Comparison of ENCODE assay signal across 27 mouse cellular contexts in the genomic region with DNA sequence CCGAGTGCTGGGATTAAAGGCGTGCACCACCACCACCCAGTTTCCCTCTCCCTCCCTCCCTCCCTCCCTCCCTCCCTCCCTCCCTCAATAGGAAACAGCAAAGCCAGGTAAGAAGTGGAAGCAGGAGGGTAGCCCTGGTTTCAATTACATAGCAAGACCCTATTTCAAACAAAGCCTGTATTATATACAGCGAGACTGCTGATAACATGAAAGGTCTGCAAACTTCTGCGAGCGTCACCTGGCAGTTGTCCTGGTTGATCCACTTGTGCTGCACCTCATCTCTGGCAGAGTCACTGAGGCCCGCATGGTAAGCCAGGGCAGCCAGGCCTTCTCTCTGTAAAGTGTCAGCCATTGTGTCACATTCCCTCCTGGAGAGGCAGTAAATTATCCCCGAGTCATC. TPM values are rescaled to one million over a fixed set of nuclear protein-coding genes. Genes with fewer than 3 reads are reported as not detected.
DNase-seq lines count a peak whose midpoint lies in the region; ATAC-seq and TF ChIP-seq lines count a peak whose summit lies in the region.
"Had no signal": no experiment of that assay in that cellular context is flagged by ENCODE, and none has a peak within 500 bp of the region (broad histone marks: within the 10 kb centered on the region; RNA-seq: fewer than 3 reads in every experiment).

No protein-coding gene starts in this region.

- TF ChIP-seq CTCF in stomach, postnatal 0 days (IDR thresholded peaks at IDR 0.05; ENCODE audit: low read depth), result no peak
- TF ChIP-seq CTCF in kidney, adult 2 months (conservative IDR thresholded peaks at IDR 0.05; ENCODE audit: insufficient read depth, insufficient read length, low read depth, low read length), result no peak

- ATAC-seq in heart, embryonic 11.5 days (replicated peaks; ENCODE audit: insufficient number of reproducible peaks, low FRiP score, low TSS enrichment), result no peak
- ATAC-seq in stomach, embryonic 15.5 days (ENCODE audit: insufficient read depth, low FRiP score, low read depth), result peak; percentile 22; the same call in 1 of the 2 replicates
- no peak for ATAC-seq in stomach, postnatal 0 days (ENCODE audit: low FRiP score, low TSS enrichment)
- ATAC-seq in embryonic facial prominence, embryonic 14.5 days (ENCODE audit: low read depth), result peak; percentile 47; the same call in 1 of the 2 replicates
- no peak for ATAC-seq in limb, embryonic 13.5 days (ENCODE audit: low FRiP score, low read depth)
- ATAC-seq: intestine, postnatal 0 days; midbrain, embryonic 15.5 days had no signal

- TF ChIP-seq POLR2A in kidney, adult 2 months (IDR thresholded peaks at IDR 0.05; ENCODE audit: low read depth, low read length), result no peak

- 0 out of 2 replicates have a peak, but pooled peaks cover 4% of the 10 kb centered on the region for H3K36me3 ChIP-seq in heart, embryonic 11.5 days (ENCODE audit: control insufficient read depth, insufficient read depth, low read length)
- H3K36me3 ChIP-seq in stomach, embryonic 15.5 days, result no peaks in the 10 kb centered on the region
- H3K36me3 ChIP-seq in stomach, postnatal 0 days (ENCODE audit: control insufficient read depth, insufficient read depth, low read length), result no peaks in the 10 kb centered on the region
- peaks cover 8% of the 10 kb centered on the region; the same call in 1 of the 2 replicates for H3K36me3 ChIP-seq in embryonic facial prominence, embryonic 14.5 days (ENCODE audit: control insufficient read depth, insufficient read depth, low read length)
- H3K36me3 ChIP-seq in limb, embryonic 13.5 days, result peaks cover 43% of the 10 kb centered on the region
- H3K36me3 ChIP-seq in kidney, adult 2 months (ENCODE audit: control insufficient read depth, insufficient read depth, low read length), result no peaks in the 10 kb centered on the region
- H3K36me3 ChIP-seq: midbrain, embryonic 15.5 days had no signal

- H3K9ac ChIP-seq in heart, embryonic 11.5 days (ENCODE audit: low read depth, low read length), result no peak overlapping the region
- H3K9ac ChIP-seq in stomach, embryonic 15.5 days, result no peak overlapping the region
- no peak overlapping the region for H3K9ac ChIP-seq in stomach, postnatal 0 days (ENCODE audit: low read length)
- H3K9ac ChIP-seq in embryonic facial prominence, embryonic 14.5 days (ENCODE audit: low read depth, low read length), result no peak overlapping the region
- H3K9ac ChIP-seq in limb, embryonic 13.5 days, result no peak overlapping the region
- H3K9ac ChIP-seq: embryonic facial prominence, embryonic 15.5 days; forebrain, embryonic 12.5 days; heart, embryonic 12.5 days; hindbrain, embryonic 13.5 days; liver, embryonic 15.5 days; midbrain, embryonic 15.5 days had no signal

- H3K4me1 ChIP-seq in heart, embryonic 11.5 days (ENCODE audit: control insufficient read depth, insufficient read depth, low read length), result no peaks in the 10 kb centered on the region
- no peaks in the 10 kb centered on the region for H3K4me1 ChIP-seq in stomach, embryonic 15.5 days
- no peaks in the 10 kb centered on the region for H3K4me1 ChIP-seq in stomach, postnatal 0 days (replicated peaks; ENCODE audit: control insufficient read depth, insufficient read depth)
- no peaks in the 10 kb centered on the region for H3K4me1 ChIP-seq in embryonic facial prominence, embryonic 14.5 days (ENCODE audit: control insufficient read depth, insufficient read depth, low read length)
- peaks cover 4% of the 10 kb centered on the region for H3K4me1 ChIP-seq in limb, embryonic 13.5 days
- H3K4me1 ChIP-seq in kidney, adult 2 months (ENCODE audit: control insufficient read depth, insufficient read depth, low read length), result no peaks in the 10 kb centered on the region
- H3K4me1 ChIP-seq: embryonic facial prominence, embryonic 15.5 days; forebrain, embryonic 12.5 days; heart, embryonic 12.5 days; hindbrain, embryonic 13.5 days; liver, embryonic 15.5 days; midbrain, embryonic 10.5 days; midbrain, embryonic 15.5 days had no signal

- H3K27ac ChIP-seq in heart, embryonic 11.5 days (ENCODE audit: low read depth, low read length), result no peak overlapping the region
- H3K27ac ChIP-seq in stomach, embryonic 15.5 days, result no peak overlapping the region
- H3K27ac ChIP-seq in stomach, postnatal 0 days (replicated peaks), result no peak overlapping the region
- H3K27ac ChIP-seq in embryonic facial prominence, embryonic 14.5 days (replicated peaks; ENCODE audit: low read depth, low read length), result no peak overlapping the region
- H3K27ac ChIP-seq in limb, embryonic 13.5 days, result peak overlapping the region; percentile 55
- H3K27ac ChIP-seq in kidney, adult 2 months (ENCODE audit: insufficient read depth, low read depth, low read length), result no peak overlapping the region
- H3K27ac ChIP-seq: embryonic facial prominence, embryonic 15.5 days; forebrain, embryonic 12.5 days; hindbrain, embryonic 13.5 days; liver, embryonic 15.5 days; midbrain, embryonic 10.5 days; midbrain, embryonic 15.5 days had no signal

- no peak overlapping the region for H3K4me3 ChIP-seq in heart, embryonic 11.5 days (ENCODE audit: low read depth, low read length)
- H3K4me3 ChIP-seq in stomach, embryonic 15.5 days (replicated peaks), result no peak overlapping the region
- no peak overlapping the region for H3K4me3 ChIP-seq in stomach, postnatal 0 days (ENCODE audit: low read depth, low read length)
- H3K4me3 ChIP-seq in embryonic facial prominence, embryonic 14.5 days (ENCODE audit: low read depth, low read length), result no peak overlapping the region
- H3K4me3 ChIP-seq in limb, embryonic 13.5 days, result no peak overlapping the region
- no peak overlapping the region for H3K4me3 ChIP-seq in kidney, adult 2 months (ENCODE audit: insufficient read depth, low read depth, low read length)
- H3K4me3 ChIP-seq: embryonic facial prominence, embryonic 15.5 days; forebrain, embryonic 12.5 days; heart, embryonic 12.5 days; hindbrain, embryonic 13.5 days; liver, embryonic 15.5 days; midbrain, embryonic 10.5 days; midbrain, embryonic 15.5 days had no signal

- H3K9me3 ChIP-seq in heart, embryonic 11.5 days (replicated peaks; ENCODE audit: control insufficient read depth, low read length), result no peaks in the 10 kb centered on the region
- H3K9me3 ChIP-seq in stomach, embryonic 15.5 days, result no peaks in the 10 kb centered on the region
- H3K9me3 ChIP-seq in stomach, postnatal 0 days (ENCODE audit: control insufficient read depth, low read length), result no peaks in the 10 kb centered on the region
- H3K9me3 ChIP-seq in embryonic facial prominence, embryonic 14.5 days (ENCODE audit: control insufficient read depth, low read length), result no peaks in the 10 kb centered on the region
- H3K9me3 ChIP-seq in limb, embryonic 13.5 days, result no peaks in the 10 kb centered on the region
- H3K9me3 ChIP-seq: embryonic facial prominence, embryonic 15.5 days; forebrain, embryonic 12.5 days; G1E; heart, embryonic 12.5 days; hindbrain, embryonic 13.5 days; liver, embryonic 15.5 days; midbrain, embryonic 10.5 days; midbrain, embryonic 15.5 days had no signal

- no peaks in the 10 kb centered on the region for H3K27me3 ChIP-seq in heart, embryonic 11.5 days (ENCODE audit: control insufficient read depth, insufficient read depth, low read length)
- H3K27me3 ChIP-seq in stomach, embryonic 15.5 days (replicated peaks), result no peaks in the 10 kb centered on the region
- H3K27me3 ChIP-seq in stomach, postnatal 0 days (ENCODE audit: control insufficient read depth, insufficient read depth, low read length), result no peaks in the 10 kb centered on the region
- no peaks in the 10 kb centered on the region for H3K27me3 ChIP-seq in embryonic facial prominence, embryonic 14.5 days (replicated peaks; ENCODE audit: control insufficient read depth, insufficient read depth, low read length)
- no peaks in the 10 kb centered on the region for H3K27me3 ChIP-seq in limb, embryonic 13.5 days
- no peaks in the 10 kb centered on the region for H3K27me3 ChIP-seq in kidney, adult 2 months (replicated peaks; ENCODE audit: control insufficient read depth, insufficient read depth, low read length)
- H3K27me3 ChIP-seq: embryonic facial prominence, embryonic 15.5 days; forebrain, embryonic 12.5 days; heart, embryonic 12.5 days; hindbrain, embryonic 13.5 days; liver, embryonic 15.5 days; midbrain, embryonic 15.5 days had no signal

- no peak for TF ChIP-seq EP300 in stomach, postnatal 0 days (optimal IDR thresholded peaks at IDR 0.05)

- WGBS in heart, embryonic 11.5 days (ENCODE audit: insufficient replicate concordance), result 72% methylated on average over 7 of the region's 7 CpGs
- WGBS in stomach, embryonic 15.5 days, result 51% methylated on average over 7 of the region's 7 CpGs
- 47% methylated on average over 7 of the region's 7 CpGs for WGBS in stomach, postnatal 0 days
- 43% methylated on average over 7 of the region's 7 CpGs for WGBS in embryonic facial prominence, embryonic 14.5 days
- WGBS in limb, embryonic 13.5 days, result 26% methylated on average over 7 of the region's 7 CpGs
- WGBS in kidney, adult 2 months, result 74% methylated on average over 7 of the region's 7 CpGs

- DNase-seq in heart, adult 11 months, result peak; percentile 75
- DNase-seq in stomach, postnatal 0 days (ENCODE audit: low spot score), result no peak
- no peak for DNase-seq in embryonic facial prominence, embryonic 14.5 days (ENCODE audit: low spot score)
- no peak for DNase-seq in kidney, adult 2 months
- no peak for DNase-seq in kidney, postnatal 25 days
- DNase-seq: adrenal gland, postnatal 14 days; cerebellum, adult 11 months; cerebellum, adult 9-10 months; cerebellum, postnatal 36 days; gastrocnemius, postnatal 25 days; heart, adult 18-20 months; heart, postnatal 4 days; kidney, postnatal 4 days; right cerebral cortex, adult 18-20 months; thymus, postnatal 14 days had no signal

- no peak overlapping the region for H3K4me2 ChIP-seq in heart, embryonic 11.5 days
- no peak overlapping the region for H3K4me2 ChIP-seq in stomach, embryonic 15.5 days
- no peak overlapping the region for H3K4me2 ChIP-seq in stomach, postnatal 0 days (replicated peaks; ENCODE audit: low read depth)
- H3K4me2 ChIP-seq in embryonic facial prominence, embryonic 14.5 days (ENCODE audit: low read depth, low read length), result no peak overlapping the region
- H3K4me2 ChIP-seq in limb, embryonic 13.5 days (replicated peaks), result no peak overlapping the region
- H3K4me2 ChIP-seq: embryonic facial prominence, embryonic 15.5 days; forebrain, embryonic 12.5 days; heart, embryonic 12.5 days; hindbrain, embryonic 13.5 days; liver, embryonic 15.5 days; midbrain, embryonic 15.5 days had no signal

RNA-seq across cellular contexts. Expression of a gene that starts 54.8 kb away (rescaled TPM):
- 27.7 and 28.2 TPM in 2 replicates for polyA plus RNA-seq in heart, embryonic 11.5 days (2014; fragmentation: Nextera tagmentation; extraction: Ambion mirVana)
- 18.5 and 21.6 TPM in 2 replicates for polyA plus RNA-seq in stomach, embryonic 15.5 days (2015; fragmentation: Nextera tagmentation; extraction: Ambion mirVana)
- polyA plus RNA-seq in stomach, postnatal 0 days (2015; fragmentation: Nextera tagmentation; extraction: Ambion mirVana), result 3.2 TPM in 2 replicates
- 13.1 and 17.1 TPM in 2 replicates for polyA plus RNA-seq in embryonic facial prominence, embryonic 14.5 days (2014; fragmentation: Nextera tagmentation; extraction: Ambion mirVana)
- polyA plus RNA-seq in limb, embryonic 13.5 days (2015; fragmentation: Nextera tagmentation; extraction: Ambion mirVana), result 25.1 and 27.2 TPM in 2 replicates
- polyA plus RNA-seq in kidney, adult 2 months (2012; rRNA removed), result 0.53 and 0.58 TPM in 2 replicates

Comparison
In these comparisons a context has a peak if more than half of its experiments do, and no peak if none do; other contexts are left out.
1. ATAC-seq: peak in stomach, embryonic 15.5 days (single experiment) and embryonic facial prominence, embryonic 14.5 days (single experiment); none in heart, embryonic 11.5 days (single experiment), stomach, postnatal 0 days (single experiment) and limb, embryonic 13.5 days (single experiment).